Mouse (Mus musculus) testis, adult 2 months (tissue): Measurements from ENCODE around the gene Lats2. TPM values are rescaled to one million over a fixed set of nuclear protein-coding genes. Genes with fewer than 3 reads are reported as not detected.
"Not testable (repeated sequence)": the region's sequence is repeated elsewhere in the genome, so short reads cannot be mapped to it uniquely, and the experiment has no call there.

Experiments
- H3K27ac ChIP-seq: fragments of 200-500 bp; 2 replicates; pipeline ENCODE4 v1.5.1; 2012; ENCODE audit warnings: low read depth, low read length; ENCODE audit not compliant: control insufficient read depth, insufficient read depth
- H3K27me3 ChIP-seq: fragments of 200-500 bp; 2 replicates; pipeline ENCODE4 v1.6.1; 2012; ENCODE audit warnings: mild to moderate bottlenecking, low read length, moderate library complexity; ENCODE audit not compliant: control insufficient read depth, insufficient read depth
- H3K36me3 ChIP-seq: fragments of 200-500 bp; 2 replicates; pipeline ENCODE4 v1.6.1; 2012; ENCODE audit warnings: mild to moderate bottlenecking, low read length; ENCODE audit not compliant: control insufficient read depth, insufficient read depth
- H3K4me1 ChIP-seq: fragments of 200-500 bp; 2 replicates; pipeline ENCODE4 v1.6.1; 2012; ENCODE audit warnings: low read length; ENCODE audit not compliant: control insufficient read depth, insufficient read depth
- H3K4me3 ChIP-seq: fragments of 200-500 bp; 2 replicates; pipeline ENCODE4 v1.5.1; 2012; ENCODE audit warnings: low read depth, mild to moderate bottlenecking, low read length, moderate library complexity, mixed read lengths; ENCODE audit not compliant: control insufficient read depth
- CTCF ChIP-seq: fragments of 200-500 bp; IDR thresholded peaks from 2 replicates; pipeline ENCODE4 v1.5.1; 2012; ENCODE audit warnings: low read depth, mild to moderate bottlenecking, inconsistent platforms, low read length, moderate library complexity; ENCODE audit not compliant: control insufficient read depth, insufficient read depth, insufficient replicate concordance
- POLR2A ChIP-seq: fragments of 200-500 bp; IDR thresholded peaks from 2 replicates; pipeline ENCODE4 v1.6.1; 2012; ENCODE audit warnings: low read depth, mild to moderate bottlenecking, inconsistent platforms, low read length, moderate library complexity; ENCODE audit not compliant: control insufficient read depth
- polyA plus RNA-seq: library from polyadenylated mRNA; depleted of rRNA; stranded (reverse); fragments of >200 nt; gene quantifications from 2 replicates; pipeline ENCODE4 v1.2.3, GENCODE M21; 2012

The Lats2 gene
- polyA plus RNA-seq, 1 experiment, result 74.4 TPM

GRCm38 (mm10) chr14:57787406-57787805 lies 29.2 kb upstream of the Lats2 start:
- H3K36me3 ChIP-seq, result no peaks in the 10 kb centered on the region
- no peaks in the 10 kb centered on the region for H3K4me1 ChIP-seq
- no peaks in the 10 kb centered on the region for H3K27me3 ChIP-seq
- TF ChIP-seq CTCF (no peak), POLR2A (no peak)
- no peak overlapping the region for H3K27ac ChIP-seq
- H3K4me3 ChIP-seq, result no peak overlapping the region

- Histone ChIP-seq H3K36me3 (no peaks in the 10 kb centered on the region), H3K27me3 (no peaks in the 10 kb centered on the region), H3K4me3 (no peak overlapping the region), H3K27ac (no peak overlapping the region), H3K4me1 (no peaks in the 10 kb centered on the region)
- TF ChIP-seq CTCF (no peak), POLR2A (no peak)
Observed at GRCm38 (mm10) chr14:57772157-57772815, 14.1 kb upstream of the Lats2 start.

- Histone ChIP-seq H3K4me3 (no peak overlapping the region; the same call in 1 of the 2 replicates), H3K4me1 (no peaks in the 10 kb centered on the region)
Observed at GRCm38 (mm10) chr14:57769102-57769501, 10.9 kb upstream of the Lats2 start.

GRCm38 (mm10) chr14:57760447-57761412 lies 2.5 kb upstream of the Lats2 start:
- H3K4me3 ChIP-seq, result no peak overlapping the region
- no peaks in the 10 kb centered on the region for H3K4me1 ChIP-seq
- H3K27me3 ChIP-seq, result no peaks in the 10 kb centered on the region
- no peaks in the 10 kb centered on the region for H3K36me3 ChIP-seq
- TF ChIP-seq POLR2A (no peak), CTCF (no peak)
- no peak overlapping the region for H3K27ac ChIP-seq

More at GRCm38 (mm10) chr14:57769102-57769501, 10.9 kb upstream of the Lats2 start:
- Histone ChIP-seq H3K36me3 (no peaks in the 10 kb centered on the region), H3K27ac (no peak overlapping the region), H3K27me3 (no peaks in the 10 kb centered on the region)
- TF ChIP-seq POLR2A (no peak), CTCF (no peak)

- TF ChIP-seq POLR2A (no peak), CTCF (no peak)
- Histone ChIP-seq H3K27me3 (no peaks in the 10 kb centered on the region), H3K4me3 (no peak overlapping the region)
Observed at GRCm38 (mm10) chr14:57756094-57756493, 2.1 kb downstream of the Lats2 start.

GRCm38 (mm10) chr14:57755661-57756060 lies 2.5 kb downstream of the Lats2 start:
- Histone ChIP-seq H3K4me3 (no peak overlapping the region), H3K36me3 (no peaks in the 10 kb centered on the region), H3K27me3 (no peaks in the 10 kb centered on the region), H3K27ac (no peak overlapping the region), H3K4me1 (no peaks in the 10 kb centered on the region)
- TF ChIP-seq POLR2A, result no peak
- TF ChIP-seq CTCF, result no peak

More at GRCm38 (mm10) chr14:57756094-57756493, 2.1 kb downstream of the Lats2 start:
- Histone ChIP-seq H3K27ac (no peak overlapping the region), H3K36me3 (no peaks in the 10 kb centered on the region), H3K4me1 (no peaks in the 10 kb centered on the region)

GRCm38 (mm10) chr14:57753351-57753992 lies 4.7 kb downstream of the Lats2 start:
- no peaks in the 10 kb centered on the region for H3K4me1 ChIP-seq
- H3K4me3 ChIP-seq, result no peak overlapping the region
- TF ChIP-seq POLR2A (no peak), CTCF (no peak)
- H3K27me3 ChIP-seq, result no peaks in the 10 kb centered on the region
- H3K36me3 ChIP-seq, result no peaks in the 10 kb centered on the region
- no peak overlapping the region for H3K27ac ChIP-seq

GRCm38 (mm10) chr14:57751006-57751405 lies 7.2 kb downstream of the Lats2 start:
- H3K27ac ChIP-seq, H3K27me3 ChIP-seq: not testable (repeated sequence)

More at GRCm38 (mm10) chr14:57751006-57751405, 7.2 kb downstream of the Lats2 start:
- H3K4me1 ChIP-seq, H3K4me3 ChIP-seq, H3K36me3 ChIP-seq: not testable (repeated sequence)
